In genomic region chrX:14273628-14274337, GRCm38 (mm10) we compare ENCODE assay signal across 9 mouse cellular contexts.
DNase-seq lines count a peak whose midpoint lies in the region; ATAC-seq lines count a peak whose summit lies in the region.
"Had no signal": no experiment of that assay in that cellular context is flagged by ENCODE, and none has a peak within 500 bp of the region (broad histone marks: within the 10 kb centered on the region; RNA-seq: fewer than 3 reads in every experiment).

No protein-coding gene starts in this region.

- intact Hi-C loops in left cerebral cortex, postnatal 14 days (cut with DNase I) = no loop called here

- DNase-seq in hindbrain, embryonic 10.5 days (ENCODE audit: low spot score) = peak; percentile 2
- peak; percentile 21 for DNase-seq in embryonic facial prominence, embryonic 10.5 days (ENCODE audit: low spot score)
- DNase-seq in left cerebral cortex, postnatal 14 days (ENCODE audit: low spot score in 2 of 2) = peak; percentile 12 to 14
- DNase-seq in retina, postnatal 1 day = peak; percentile 1
- no peak for DNase-seq in kidney, adult 11 months
- DNase-seq in thymus, postnatal 10 days (ENCODE audit: low spot score in 2 of 2) = no peak
- no peak for DNase-seq in ovary, adult 18-20 months (ENCODE audit: low spot score)
- DNase-seq: lung, postnatal 4 days had no signal

- H3K36me3 ChIP-seq in hindbrain, embryonic 10.5 days = no peaks in the 10 kb centered on the region
- no peaks in the 10 kb centered on the region for H3K36me3 ChIP-seq in hindbrain, embryonic 12.5 days
- no peaks in the 10 kb centered on the region for H3K36me3 ChIP-seq in embryonic facial prominence, embryonic 10.5 days (replicated peaks)

- H3K4me2 ChIP-seq in hindbrain, embryonic 12.5 days (replicated peaks) = no peak overlapping the region

- WGBS in hindbrain, embryonic 10.5 days = 59% methylated on average over 6 of the region's 6 CpGs
- 59% methylated on average over 6 of the region's 6 CpGs for WGBS in hindbrain, embryonic 12.5 days
- 44% methylated on average over 6 of the region's 6 CpGs for WGBS in embryonic facial prominence, embryonic 10.5 days

- H3K4me3 ChIP-seq in hindbrain, embryonic 10.5 days = no peak overlapping the region
- H3K4me3 ChIP-seq in hindbrain, embryonic 12.5 days = no peak overlapping the region
- H3K4me3 ChIP-seq in embryonic facial prominence, embryonic 10.5 days = no peak overlapping the region

- H3K9ac ChIP-seq in hindbrain, embryonic 12.5 days = no peak overlapping the region

- no peak overlapping the region for H3K27ac ChIP-seq in hindbrain, embryonic 10.5 days
- no peak overlapping the region for H3K27ac ChIP-seq in hindbrain, embryonic 12.5 days
- no peak overlapping the region for H3K27ac ChIP-seq in embryonic facial prominence, embryonic 10.5 days (replicated peaks)

- no peaks in the 10 kb centered on the region for H3K27me3 ChIP-seq in hindbrain, embryonic 10.5 days (ENCODE audit: insufficient read depth, poor library complexity, severe bottlenecking)
- no peaks in the 10 kb centered on the region for H3K27me3 ChIP-seq in hindbrain, embryonic 12.5 days
- H3K27me3 ChIP-seq in embryonic facial prominence, embryonic 10.5 days (replicated peaks; ENCODE audit: low read depth, poor library complexity, severe bottlenecking) = no peaks in the 10 kb centered on the region

- H3K9me3 ChIP-seq in hindbrain, embryonic 10.5 days = no peaks in the 10 kb centered on the region
- no peaks in the 10 kb centered on the region for H3K9me3 ChIP-seq in hindbrain, embryonic 12.5 days (replicated peaks)
- H3K9me3 ChIP-seq in embryonic facial prominence, embryonic 10.5 days = no peaks in the 10 kb centered on the region

- ATAC-seq in hindbrain, embryonic 12.5 days (ENCODE audit: low FRiP score) = no peak

- H3K4me1 ChIP-seq in hindbrain, embryonic 10.5 days (replicated peaks) = no peaks in the 10 kb centered on the region
- no peaks in the 10 kb centered on the region for H3K4me1 ChIP-seq in hindbrain, embryonic 12.5 days
- no peaks in the 10 kb centered on the region for H3K4me1 ChIP-seq in embryonic facial prominence, embryonic 10.5 days

Comparison
In these comparisons a context has a peak if more than half of its experiments do, and no peak if none do; other contexts are left out.
1. DNase-seq: peak in hindbrain, embryonic 10.5 days (single experiment), embryonic facial prominence, embryonic 10.5 days (single experiment), left cerebral cortex, postnatal 14 days (2 of 2) and retina, postnatal 1 day (single experiment); none in kidney, adult 11 months (single experiment), thymus, postnatal 10 days (0 of 2) and ovary, adult 18-20 months (single experiment).